Mouse (Mus musculus): Measurements from ENCODE around the gene 2010111I01Rik.

GRCm38 (mm10) chr13:63313247-63313646 is 348.6 kb downstream of the 2010111I01Rik start:
- TF ChIP-seq ETS1 (IDR thresholded peaks at IDR 0.05; ENCODE audit: low read depth, low read length) (no peak), POLR2A (IDR thresholded peaks at IDR 0.05; ENCODE audit: control insufficient read depth in 1 of 2, insufficient read depth in 1 of 2, low read depth in 1 of 2, low read length in 2 of 2, poor library complexity in 1 of 2) (no peak)

Data from MEL (cell line).